Mouse (Mus musculus): ENCODE measurements around the gene Gm2696.

GRCm38 (mm10) chr10:77864067-77864761 lies 49.7 kb downstream of the Gm2696 start:
- TF ChIP-seq SRF (IDR thresholded peaks at IDR 0.05; ENCODE audit: control insufficient read depth, insufficient read length, low read depth) (no peak), POLR2A (IDR thresholded peaks at IDR 0.05; ENCODE audit: insufficient read length, low read depth) (no peak), MAX (IDR thresholded peaks at IDR 0.05; ENCODE audit: low read depth) (no peak), POLR2AphosphoS2 (IDR thresholded peaks at IDR 0.05; ENCODE audit: insufficient read length, low read depth) (no peak), USF1 (IDR thresholded peaks at IDR 0.05; ENCODE audit: low read depth) (no peak), TCF12 (IDR thresholded peaks at IDR 0.05; ENCODE audit: insufficient read depth, poor library complexity, severe bottlenecking) (no peak), CEBPB (IDR thresholded peaks at IDR 0.05; ENCODE audit: insufficient read depth, poor library complexity, severe bottlenecking) (no peak), MYOG (IDR thresholded peaks at IDR 0.05; ENCODE audit: control insufficient read depth in 1 of 3, insufficient read depth in 1 of 3, insufficient read length in 2 of 3, low read depth in 2 of 3) (no peak)

Data from myocyte (in vitro differentiated cells).